ENCODE assay signal across 9 mouse cellular contexts in the genomic region with DNA sequence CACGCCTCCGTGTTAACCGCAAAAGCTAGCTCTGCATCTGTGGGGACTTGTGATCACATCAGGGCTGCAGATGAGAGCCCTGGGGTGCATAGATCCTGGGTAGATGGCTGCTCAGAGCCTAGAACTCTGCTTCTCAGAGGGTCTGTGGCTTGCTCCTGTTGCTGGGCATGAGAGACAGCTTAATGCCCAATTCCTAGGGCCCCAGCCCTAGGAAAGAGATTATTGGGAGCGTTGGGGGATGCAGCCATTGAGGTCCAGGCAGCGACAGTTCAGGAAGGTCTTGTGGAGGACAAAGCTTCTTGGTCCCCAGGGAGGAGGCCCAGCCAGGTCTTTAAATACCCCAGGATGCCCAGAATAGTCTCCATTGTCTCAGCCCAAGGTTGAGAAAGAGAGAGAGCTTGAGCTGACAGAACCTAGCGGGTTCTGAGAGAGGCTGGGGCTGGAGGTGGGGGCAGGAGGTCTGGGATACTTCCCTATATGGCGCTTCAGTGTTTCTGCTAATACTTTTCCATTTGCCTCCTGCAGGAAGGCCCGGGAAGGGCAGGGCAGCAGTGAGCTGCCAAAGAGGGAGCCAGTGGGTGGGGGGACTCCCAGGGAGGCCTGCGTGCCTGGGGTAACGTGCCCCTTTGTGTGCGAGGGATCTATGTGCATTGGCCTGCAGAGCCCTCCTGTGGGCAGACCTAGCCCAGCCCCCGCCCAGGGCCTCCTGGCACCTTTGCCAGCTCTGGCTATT. TPM values are rescaled to one million over a fixed set of nuclear protein-coding genes. Genes with fewer than 3 reads are reported as not detected.
DNase-seq lines count a peak whose midpoint lies in the region; ATAC-seq and TF ChIP-seq lines count a peak whose summit lies in the region.
"Had no signal": no experiment of that assay in that cellular context is flagged by ENCODE, and none has a peak within 500 bp of the region (broad histone marks: within the 10 kb centered on the region; RNA-seq: fewer than 3 reads in every experiment).

No protein-coding gene starts in this region.

- peak; percentile 25 for DNase-seq in thymus, postnatal 0 days (ENCODE audit: low spot score)
- DNase-seq in thymus, adult 2 months = no peak
- peak; percentile 68 to 82 for DNase-seq in heart, postnatal 36 days
- DNase-seq in cerebellum, postnatal 36 days = no peak

- peak overlapping the region; percentile 21 for H3K9ac ChIP-seq in forebrain, embryonic 13.5 days
- peak overlapping the region; percentile 53 for H3K9ac ChIP-seq in limb, embryonic 13.5 days

- H3K36me3 ChIP-seq in thymus, adult 2 months (ENCODE audit: control insufficient read depth, insufficient read depth, low read length) = no peaks in the 10 kb centered on the region
- H3K36me3 ChIP-seq in forebrain, embryonic 13.5 days (ENCODE audit: poor library complexity, severe bottlenecking) = no peaks in the 10 kb centered on the region
- H3K36me3 ChIP-seq in limb, embryonic 13.5 days = 0 out of 2 replicates have a peak, but pooled peaks cover 5% of the 10 kb centered on the region
- no peaks in the 10 kb centered on the region for H3K36me3 ChIP-seq in small intestine, adult 2 months (ENCODE audit: control insufficient read depth, insufficient read depth, low read length)

- no peak for TF ChIP-seq CTCF in thymus, adult 2 months (IDR thresholded peaks at IDR 0.05; ENCODE audit: borderline replicate concordance, control insufficient read depth, extremely low read depth, insufficient read depth, low read length, poor library complexity)
- no peak for TF ChIP-seq CTCF in small intestine, adult 2 months (IDR thresholded peaks at IDR 0.05; ENCODE audit: extremely low read depth, insufficient read length, insufficient replicate concordance, low read depth, low read length)

- 53% methylated on average over 12 of the region's 12 CpGs for WGBS in thymus, adult 2 months
- WGBS in forebrain, embryonic 13.5 days = 10% methylated on average over 12 of the region's 12 CpGs
- WGBS in limb, embryonic 13.5 days = 19% methylated on average over 12 of the region's 12 CpGs
- WGBS in small intestine, adult 2 months = 67% methylated on average over 12 of the region's 12 CpGs

- no peak overlapping the region for H3K27ac ChIP-seq in thymus, adult 2 months (ENCODE audit: control insufficient read depth, insufficient read depth, low read length)
- peak overlapping the region; percentile 54 for H3K27ac ChIP-seq in forebrain, embryonic 13.5 days
- peak overlapping the region; percentile 90 for H3K27ac ChIP-seq in limb, embryonic 13.5 days
- H3K27ac ChIP-seq in small intestine, adult 2 months (ENCODE audit: insufficient read depth, low read depth, low read length) = peak overlapping the region; percentile 76

- no peak overlapping the region for H3K4me2 ChIP-seq in forebrain, embryonic 13.5 days
- H3K4me2 ChIP-seq in limb, embryonic 13.5 days (replicated peaks) = peak overlapping the region; percentile 44

- H3K4me3 ChIP-seq in thymus, adult 2 months (ENCODE audit: control insufficient read depth, insufficient read depth, low read length) = no peak overlapping the region
- no peak overlapping the region for H3K4me3 ChIP-seq in forebrain, embryonic 13.5 days
- H3K4me3 ChIP-seq in limb, embryonic 13.5 days = no peak overlapping the region
- H3K4me3 ChIP-seq in small intestine, adult 2 months (ENCODE audit: low read depth, low read length) = no peak overlapping the region

- peaks cover 4% of the 10 kb centered on the region for H3K4me1 ChIP-seq in thymus, adult 2 months (replicated peaks; ENCODE audit: control insufficient read depth, insufficient read depth, low read length)
- H3K4me1 ChIP-seq in forebrain, embryonic 13.5 days = peaks cover 57% of the 10 kb centered on the region
- H3K4me1 ChIP-seq in limb, embryonic 13.5 days = peaks cover 80% of the 10 kb centered on the region
- H3K4me1 ChIP-seq in small intestine, adult 2 months (ENCODE audit: control insufficient read depth, insufficient read depth, insufficient read length, low read length) = peaks cover 15% of the 10 kb centered on the region

- no peaks in the 10 kb centered on the region; the same call in 1 of the 2 replicates for H3K27me3 ChIP-seq in thymus, adult 2 months (ENCODE audit: control insufficient read depth, insufficient read depth, low read length)
- no peaks in the 10 kb centered on the region for H3K27me3 ChIP-seq in forebrain, embryonic 13.5 days
- H3K27me3 ChIP-seq in limb, embryonic 13.5 days = no peaks in the 10 kb centered on the region
- H3K27me3 ChIP-seq in small intestine, adult 2 months (ENCODE audit: control insufficient read depth, insufficient read depth, low read length) = no peaks in the 10 kb centered on the region

- intact Hi-C loops in heart, postnatal 36 days (cut with DNase I) = loop anchor here (1.0 to 10.0 kb wide), 3 partner anchors 18 to 1344 kb away; a partner anchor contains a TSS

- peak; percentile 50; the same call in 1 of the 2 replicates for ATAC-seq in forebrain, embryonic 13.5 days
- ATAC-seq in limb, embryonic 13.5 days (ENCODE audit: low FRiP score, low read depth) = peak; percentile 60
- no peak for ATAC-seq in megakaryocyte, adult 5-6 weeks (ENCODE audit: poor library complexity, severe bottlenecking)

- H3K9me3 ChIP-seq in forebrain, embryonic 13.5 days (replicated peaks) = no peaks in the 10 kb centered on the region
- H3K9me3 ChIP-seq in limb, embryonic 13.5 days = no peaks in the 10 kb centered on the region

- TF ChIP-seq POLR2A in thymus, adult 2 months (IDR thresholded peaks at IDR 0.05; ENCODE audit: control insufficient read depth, extremely low read depth, insufficient read depth, low read length, poor library complexity) = no peak
- no peak for TF ChIP-seq POLR2A in small intestine, adult 2 months (IDR thresholded peaks at IDR 0.05; ENCODE audit: low read depth, low read length)

RNA-seq across cellular contexts. Expression of a gene that starts 20.2 kb away (rescaled TPM):
- polyA plus RNA-seq in thymus, postnatal 0 days (2015; fragmentation: Nextera tagmentation; extraction: Ambion mirVana) = 4.0 and 4.1 TPM in 2 replicates
- polyA plus RNA-seq in thymus, adult 2 months (2012; rRNA removed) = 21.6 and 25.6 TPM in 2 replicates
- 4.8 and 6.5 TPM in 2 replicates for polyA plus RNA-seq in forebrain, embryonic 13.5 days (2015; fragmentation: Nextera tagmentation; extraction: Ambion mirVana)
- total RNA-seq in heart, postnatal 36 days (2021) = 100 to 1,000 TPM; 240 to 255 TPM
- 29.4 and 29.6 TPM in 2 replicates for polyA plus RNA-seq in limb, embryonic 13.5 days (2015; fragmentation: Nextera tagmentation; extraction: Ambion mirVana)
- polyA plus RNA-seq in small intestine, adult 2 months (2012; rRNA removed) = 38.2 and 40.5 TPM in 2 replicates
- total RNA-seq in megakaryocyte, adult 5-6 weeks (2015) = under 0.01 TPM in 1 of 2 replicates, not detected in the other
- 0.04 TPM in 2 replicates for total RNA-seq in megakaryocyte, adult 5-6 weeks (2017)

RNA-seq across cellular contexts. Expression of a gene that starts 35.7 kb away (rescaled TPM):
- not detected in 2 replicates for polyA plus RNA-seq in thymus, postnatal 0 days (2015; fragmentation: Nextera tagmentation; extraction: Ambion mirVana)
- polyA plus RNA-seq in thymus, adult 2 months (2012; rRNA removed) = 0.22 TPM in 1 of 2 replicates, not detected in the other
- not detected in 2 replicates for polyA plus RNA-seq in forebrain, embryonic 13.5 days (2015; fragmentation: Nextera tagmentation; extraction: Ambion mirVana)
- total RNA-seq in heart, postnatal 36 days (2021) = not detected
- polyA plus RNA-seq in limb, embryonic 13.5 days (2015; fragmentation: Nextera tagmentation; extraction: Ambion mirVana) = 0.18 TPM in 1 of 2 replicates, not detected in the other
- not detected in 2 replicates for polyA plus RNA-seq in small intestine, adult 2 months (2012; rRNA removed)
- total RNA-seq in megakaryocyte, adult 5-6 weeks (2015) = not detected in 2 replicates
- not detected in 2 replicates for total RNA-seq in megakaryocyte, adult 5-6 weeks (2017)
- total RNA-seq: common myeloid progenitor, adult 5-6 weeks had no signal

RNA-seq across cellular contexts. Expression of a gene that starts 58.4 kb away (rescaled TPM):
- 0.40 TPM in 1 of 2 replicates, not detected in the other for polyA plus RNA-seq in thymus, postnatal 0 days (2015; fragmentation: Nextera tagmentation; extraction: Ambion mirVana)
- polyA plus RNA-seq in thymus, adult 2 months (2012; rRNA removed) = 1.1 and 1.4 TPM in 2 replicates
- not detected in 2 replicates for polyA plus RNA-seq in forebrain, embryonic 13.5 days (2015; fragmentation: Nextera tagmentation; extraction: Ambion mirVana)
- total RNA-seq in heart, postnatal 36 days (2021) = not detected
- 0.15 TPM in 1 of 2 replicates, not detected in the other for polyA plus RNA-seq in limb, embryonic 13.5 days (2015; fragmentation: Nextera tagmentation; extraction: Ambion mirVana)
- polyA plus RNA-seq in small intestine, adult 2 months (2012; rRNA removed) = 42.4 and 23,172 TPM in 2 replicates
- 0.30 TPM in 1 of 2 replicates, not detected in the other for total RNA-seq in megakaryocyte, adult 5-6 weeks (2015)
- total RNA-seq in megakaryocyte, adult 5-6 weeks (2017) = 1.7 TPM in 1 of 2 replicates, not detected in the other
- total RNA-seq: common myeloid progenitor, adult 5-6 weeks had no signal

Comparison
In these comparisons a context has a peak if more than half of its experiments do, and no peak if none do; other contexts are left out.
1. DNase-seq: peak in thymus, postnatal 0 days (single experiment) and heart, postnatal 36 days (2 of 2); none in thymus, adult 2 months (single experiment) and cerebellum, postnatal 36 days (0 of 2).
2. RNA of a gene that starts 58.4 kb away (polyA plus RNA-seq): 42.4 to 23,172 TPM in small intestine, adult 2 months; 1.1 to 1.4 TPM in thymus, adult 2 months, 0.15 TPM in limb, embryonic 13.5 days, 0.40 TPM in thymus, postnatal 0 days and not detected in forebrain, embryonic 13.5 days; every median in the first group is over 10 times any median in the second.